ENCODE assay signal across 20 mouse cellular contexts in genomic region chr8:89783311-89783710, GRCm38 (mm10).
"Had no signal": no experiment of that assay in that cellular context is flagged by ENCODE, and none has a peak within 500 bp of the region (broad histone marks: within the 10 kb centered on the region; RNA-seq: fewer than 3 reads in every experiment).

No protein-coding gene starts in this region.

- ATAC-seq: intestine, postnatal 0 days; liver, embryonic 12.5 days; midbrain, embryonic 16.5 days had no signal

- DNase-seq: kidney, adult 2 months; kidney, postnatal 14 days; kidney, postnatal 4 days; liver; lung, adult 18-20 months; lung, postnatal 10 days; lung, postnatal 36 days; right cerebral cortex, postnatal 25 days; spleen, adult 18-20 months; thymus, postnatal 25 days had no signal

- H3K9ac ChIP-seq: limb, embryonic 13.5 days; liver, embryonic 12.5 days; liver, embryonic 15.5 days; lung, embryonic 15.5 days; midbrain, embryonic 12.5 days; stomach, embryonic 15.5 days had no signal

- H3K27ac ChIP-seq: limb, embryonic 10.5 days; limb, embryonic 13.5 days; liver, embryonic 12.5 days; liver, embryonic 15.5 days; lung, embryonic 15.5 days; midbrain, embryonic 12.5 days; stomach, embryonic 15.5 days had no signal

- H3K4me1 ChIP-seq: liver, embryonic 12.5 days; liver, embryonic 15.5 days; lung, embryonic 15.5 days; megakaryocyte, embryonic 14.5 days; stomach, embryonic 15.5 days had no signal

- H3K9me3 ChIP-seq: limb, embryonic 10.5 days; limb, embryonic 13.5 days; liver, embryonic 12.5 days; liver, embryonic 15.5 days; lung, embryonic 15.5 days; megakaryocyte, embryonic 14.5 days; midbrain, embryonic 12.5 days; stomach, embryonic 15.5 days had no signal

- H3K4me2 ChIP-seq: limb, embryonic 13.5 days; liver, embryonic 12.5 days; liver, embryonic 15.5 days; lung, embryonic 15.5 days; stomach, embryonic 15.5 days had no signal

- H3K27me3 ChIP-seq: liver, embryonic 15.5 days; megakaryocyte, embryonic 14.5 days had no signal

- H3K36me3 ChIP-seq: limb, embryonic 10.5 days; limb, embryonic 13.5 days; liver, embryonic 12.5 days; liver, embryonic 15.5 days; lung, embryonic 15.5 days; midbrain, embryonic 12.5 days; stomach, embryonic 15.5 days had no signal

- H3K4me3 ChIP-seq: limb, embryonic 10.5 days; limb, embryonic 13.5 days; liver, embryonic 12.5 days; liver, embryonic 15.5 days; lung, embryonic 15.5 days; megakaryocyte, embryonic 14.5 days; midbrain, embryonic 12.5 days; stomach, embryonic 15.5 days had no signal
